Mouse (Mus musculus) lung, postnatal 0 days (tissue): ENCODE data around the gene Uso1.
"Not testable (repeated sequence)": the region's sequence is repeated elsewhere in the genome, so short reads cannot be mapped to it uniquely, and the experiment has no call there.

Source experiments
- CTCF ChIP-seq: IDR thresholded peaks from 2 replicates; pipeline ENCODE4 v1.5.1; 2016; ENCODE audit warnings: antibody characterized with exemption, mild to moderate bottlenecking
- EP300 ChIP-seq: IDR thresholded peaks from 2 replicates; pipeline ENCODE4 v1.6.1; 2016; ENCODE audit warnings: antibody characterized with exemption, mild to moderate bottlenecking, control low read depth

- not testable (repeated sequence) for TF ChIP-seq CTCF, EP300
Measured at GRCm38 (mm10) chr5:92133006-92133405, 4.7 kb upstream of the Uso1 start.
